Mouse (Mus musculus) cerebellum, postnatal 4 days (tissue): ENCODE data around the gene Bpifa5.
"Not testable (repeated sequence)": the region's sequence is repeated elsewhere in the genome, so short reads cannot be mapped to it uniquely, and the experiment has no call there.

Experiments used
- DNase-seq, 2 experiments: peaks; one replicate each; pipeline ENCODE4 v3.0.0; 2022; ENCODE audit warnings: low spot score in 2 of 2, mixed read lengths in 1 of 2

The Bpifa5 gene

DNA sequence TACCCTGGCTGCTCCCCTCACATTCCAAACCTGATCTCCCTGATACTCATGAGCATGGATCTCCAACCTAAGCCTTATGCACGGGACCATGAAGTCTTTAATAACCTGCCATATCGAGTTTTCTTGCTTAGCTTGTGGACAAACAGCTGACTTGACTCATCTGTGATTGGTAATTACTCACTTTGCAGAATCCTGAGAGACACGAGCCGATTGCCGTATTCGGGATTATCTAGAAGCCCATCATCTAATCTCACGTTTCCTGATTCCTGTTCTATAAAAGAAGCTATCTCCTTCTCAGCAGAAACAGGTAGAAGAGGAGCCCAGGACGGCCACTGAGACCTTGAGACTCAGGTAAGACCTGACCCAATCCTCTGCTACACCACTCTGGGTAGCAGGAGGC is at the start of gene Bpifa5:
Gene Bpifa5, plus strand, starts transcription at position 301 of the 400 bp plus-strand sequence.
- no peak for DNase-seq

GRCm38 (mm10) chr2:154117381-154117780 is 45.0 kb upstream of the Bpifa5 start:
- DNase-seq, result no peak

GRCm38 (mm10) chr2:154130120-154130519 is 32.3 kb upstream of the Bpifa5 start, which contains the start of gene Bpifa3:
Bpifa3 (plus strand) TSS chr2:154130336.
- DNase-seq, result no peak

DNA sequence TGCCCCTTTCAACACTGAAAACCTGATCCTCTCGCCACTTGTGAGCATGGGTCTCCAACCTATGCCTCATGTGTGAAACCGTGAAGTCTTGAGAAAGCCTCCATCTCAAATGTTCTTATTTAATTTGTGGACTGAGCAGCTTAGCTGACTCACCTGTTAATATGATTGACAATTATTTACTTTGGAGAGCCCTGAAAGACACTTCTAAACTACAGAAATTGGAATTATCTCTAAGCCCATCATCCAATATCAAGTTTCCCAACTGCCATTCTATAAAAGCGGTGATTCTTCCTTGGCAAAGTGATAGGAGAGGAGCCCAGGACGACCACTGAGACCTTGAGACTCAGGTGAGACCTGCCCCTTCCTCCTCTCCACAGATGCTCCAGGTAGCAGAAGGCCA is 19.8 kb upstream of the Bpifa5 start, which contains the start of gene Bpifa1:
Gene Bpifa1, plus strand, starts transcription at position 301 of the 400 bp plus-strand sequence.
- DNase-seq, result no peak

DNA sequence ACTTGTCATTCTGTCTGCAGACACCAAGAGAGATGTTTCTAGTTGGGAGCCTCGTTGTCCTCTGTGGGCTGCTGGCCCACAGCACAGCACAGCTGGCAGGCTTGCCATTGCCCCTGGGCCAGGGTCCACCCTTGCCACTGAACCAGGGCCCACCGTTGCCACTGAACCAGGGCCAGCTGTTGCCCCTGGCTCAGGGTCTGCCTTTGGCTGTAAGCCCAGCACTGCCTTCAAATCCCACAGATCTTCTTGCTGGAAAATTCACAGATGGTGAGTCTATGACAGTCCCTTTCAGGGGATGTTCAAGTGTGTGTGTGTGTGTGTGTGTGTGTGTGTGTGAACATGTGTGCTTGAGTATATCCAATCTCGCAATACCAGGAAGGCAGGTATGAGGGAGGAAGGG is 18.7 kb upstream of the Bpifa5 start:
- peak in 1 of 2 experiments; percentile 69 for DNase-seq

DNA sequence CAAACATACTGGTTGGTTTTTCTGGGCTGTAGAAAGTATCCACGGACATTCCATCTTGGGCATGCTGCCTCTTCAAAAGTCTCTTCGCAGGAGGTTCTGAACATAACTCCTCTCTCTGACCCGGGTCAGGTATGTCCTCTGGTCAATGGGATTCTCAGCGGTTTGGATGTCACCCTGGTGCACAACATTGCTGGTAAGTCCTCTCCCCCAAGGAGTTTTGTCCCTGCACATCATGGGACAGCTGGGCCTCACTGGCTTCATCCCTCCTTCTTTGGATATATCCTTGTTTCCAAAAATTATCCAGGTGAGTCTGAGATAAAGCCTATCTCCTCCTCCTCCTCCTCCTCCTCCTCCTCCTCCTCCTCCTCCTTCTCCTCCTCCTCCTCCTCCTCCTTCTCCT is 14.9 kb upstream of the Bpifa5 start:
- no peak for DNase-seq

DNA sequence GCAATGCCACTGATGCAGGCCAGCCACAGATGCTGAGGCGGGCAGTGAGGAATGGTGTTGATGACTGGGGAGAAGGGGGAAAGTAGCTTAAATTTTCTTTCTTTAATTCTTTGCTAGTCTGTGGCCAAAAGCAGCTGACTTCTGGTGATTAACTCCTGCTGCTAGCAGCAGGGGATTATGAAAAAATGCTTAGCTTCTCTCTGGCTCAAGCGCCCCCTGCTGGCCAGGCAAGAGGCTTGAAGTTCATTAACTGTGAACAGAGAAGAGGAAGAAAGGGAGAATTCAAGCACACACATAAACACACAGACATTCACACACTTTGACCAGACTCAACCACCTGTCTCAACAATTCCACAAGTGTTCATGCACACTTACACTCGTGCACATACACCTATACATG is 4.0 kb upstream of the Bpifa5 start:
- peak in 1 of 2 experiments; percentile 27 for DNase-seq

DNA sequence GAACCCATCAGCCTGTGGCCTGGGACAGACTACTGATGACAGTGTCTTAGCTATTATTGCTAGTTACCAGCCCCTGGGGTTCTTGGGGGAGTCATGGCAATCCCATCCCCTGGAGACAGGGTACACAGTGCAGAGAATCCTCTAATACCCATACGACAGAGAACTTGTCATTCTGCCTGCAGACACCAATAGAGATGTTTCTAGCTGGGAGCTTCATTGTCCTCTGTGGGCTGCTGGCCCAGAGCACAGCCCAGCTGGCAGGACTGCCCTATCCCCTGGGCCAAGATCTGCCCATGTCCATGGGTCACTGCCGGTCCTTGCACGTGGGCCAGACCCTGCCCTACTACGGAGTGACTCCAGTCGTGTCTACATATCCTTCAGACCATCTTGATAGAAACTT is 899 bp downstream of the Bpifa5 start:
- DNase-seq, result peak in 1 of 2 experiments; percentile 14

DNA sequence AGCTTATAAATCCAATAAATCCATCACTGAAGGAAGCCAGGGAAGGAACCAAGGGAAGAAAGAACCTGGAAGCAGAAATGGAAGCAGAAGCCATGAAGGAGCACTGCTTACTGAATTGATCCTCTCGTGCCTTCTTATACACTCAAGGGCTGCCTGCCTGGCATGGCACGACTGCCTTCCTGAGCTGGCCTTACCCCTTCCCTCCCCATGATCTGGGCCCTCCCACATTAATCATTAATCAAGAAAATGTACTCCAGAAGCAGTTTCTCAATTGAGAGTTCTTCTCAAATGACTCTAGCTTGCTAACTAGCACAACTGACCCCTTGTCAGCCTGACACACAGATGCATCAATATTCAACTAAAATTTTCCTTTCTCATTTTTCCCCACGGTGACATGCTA is 6.8 kb downstream of the Bpifa5 start:
- no peak for DNase-seq

- DNase-seq, result no peak
These were observed 9.2 kb downstream of the Bpifa5 start for GRCm38 (mm10) chr2:154171621-154172020.

DNA sequence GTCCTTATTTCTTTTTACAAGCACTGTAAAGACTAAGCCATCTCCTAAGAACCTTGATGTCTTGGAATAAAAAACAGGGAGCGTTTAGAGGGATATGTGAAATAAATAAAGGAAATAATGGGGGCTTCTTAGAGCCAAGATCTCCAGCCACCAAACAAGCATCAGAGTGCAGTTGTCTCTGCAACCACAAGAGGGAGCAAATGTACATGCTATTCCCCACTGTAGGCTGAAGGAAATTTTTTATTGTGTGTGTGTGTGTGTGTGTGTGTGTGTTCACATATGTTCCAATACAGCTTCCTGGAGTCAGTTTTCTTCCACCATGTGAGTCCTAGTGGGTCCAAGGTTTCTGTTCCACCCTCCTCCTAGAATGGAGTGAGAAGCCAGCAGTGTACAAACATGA is 10.9 kb downstream of the Bpifa5 start:
- peak in 1 of 2 experiments; percentile 20 for DNase-seq

- not testable (repeated sequence) for DNase-seq
These were observed 19.5 kb downstream of the Bpifa5 start for GRCm38 (mm10) chr2:154181900-154182299.

DNA sequence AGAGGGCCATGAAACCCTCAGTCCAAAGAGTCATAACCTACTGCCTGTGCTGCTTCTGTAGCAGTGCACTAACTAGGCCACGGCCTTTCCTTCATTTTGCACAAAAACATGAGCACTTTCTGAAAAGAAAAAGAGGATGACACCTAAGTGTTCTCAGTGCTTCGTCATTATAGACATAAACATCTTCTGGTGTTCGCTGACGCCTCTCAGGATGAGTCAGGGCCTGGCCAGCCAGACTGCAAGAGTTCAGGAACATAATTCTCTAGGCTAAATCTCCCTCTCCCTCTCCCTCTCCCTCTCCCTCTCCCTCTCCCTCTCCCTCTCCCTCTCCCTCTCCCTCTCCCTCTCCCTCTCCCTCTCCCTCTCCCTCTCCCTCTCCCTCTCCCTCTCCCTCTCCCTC is 20.7 kb downstream of the Bpifa5 start:
- DNase-seq, result not testable (repeated sequence)

DNA sequence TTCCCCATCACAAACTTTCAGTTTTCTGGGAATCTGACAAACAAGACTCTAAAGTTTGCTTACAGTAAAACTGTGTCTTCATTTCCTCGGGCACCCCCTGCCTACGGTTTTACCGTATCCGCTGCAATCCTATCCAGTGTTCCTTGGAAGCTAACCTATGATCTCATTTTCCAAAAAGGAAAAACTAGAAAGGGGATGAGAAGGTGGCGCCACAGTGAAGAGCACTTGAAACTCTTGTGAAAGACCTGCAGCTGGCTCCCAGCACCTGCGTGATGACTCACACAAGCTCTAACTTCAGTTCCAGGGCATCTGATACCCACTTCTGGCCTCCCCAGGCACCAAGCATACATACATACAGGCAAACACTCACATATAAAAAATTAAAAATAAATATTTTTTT is 22.9 kb downstream of the Bpifa5 start:
- DNase-seq, result no peak

- DNase-seq, result no peak
These were observed 23.3 kb downstream of the Bpifa5 start for GRCm38 (mm10) chr2:154185748-154186147.

DNA sequence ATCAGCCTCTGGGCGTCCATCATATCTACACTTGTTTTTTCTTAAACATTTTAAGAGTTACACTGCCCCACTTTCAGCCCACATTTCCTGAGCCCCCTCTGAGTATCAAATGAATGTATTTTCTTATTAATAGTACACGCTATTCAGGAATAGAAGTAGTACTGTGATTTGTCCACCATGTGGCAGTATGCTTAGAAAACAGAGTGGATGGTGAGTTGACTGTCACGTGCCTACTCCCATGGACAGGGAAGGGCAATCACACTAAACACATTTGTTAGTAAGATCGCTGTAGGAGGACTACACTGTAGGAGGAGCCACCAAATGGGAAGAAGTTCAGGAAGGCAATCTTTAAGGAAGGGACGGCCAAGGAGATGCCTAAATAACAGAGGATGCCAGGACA is 25.1 kb downstream of the Bpifa5 start:
- DNase-seq, result no peak

- DNase-seq, result no peak
These were observed 27.5 kb downstream of the Bpifa5 start for GRCm38 (mm10) chr2:154189877-154190434.

GRCm38 (mm10) chr2:154190546-154191258 is 28.3 kb downstream of the Bpifa5 start, which contains the start of gene Bpifb1:
Bpifb1 (plus strand) TSS chr2:154190818.
- DNase-seq, result no peak

DNA sequence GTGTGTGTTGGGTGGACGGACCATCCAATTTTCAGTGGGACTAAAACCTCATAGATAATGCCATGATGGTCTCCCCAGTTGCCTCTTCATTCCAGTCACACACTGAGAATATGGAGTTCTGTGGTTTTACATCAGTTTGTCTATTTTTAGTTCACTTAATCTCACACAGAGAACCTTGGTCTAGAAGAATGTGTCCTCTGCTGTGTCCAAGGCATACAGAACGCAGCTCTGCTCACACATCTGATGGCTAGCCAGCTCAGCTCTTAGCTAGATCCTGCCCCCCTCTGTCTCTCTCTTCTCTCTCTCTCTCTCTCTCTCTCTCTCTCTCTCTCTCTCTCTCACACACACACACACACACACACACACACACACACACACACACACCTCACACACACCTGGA is 29.7 kb downstream of the Bpifa5 start:
- DNase-seq, result no peak

- DNase-seq, result no peak
These were observed 30.7 kb downstream of the Bpifa5 start for GRCm38 (mm10) chr2:154193071-154193470.

- no peak for DNase-seq
These were observed 31.6 kb downstream of the Bpifa5 start for GRCm38 (mm10) chr2:154193994-154194504.

- no peak for DNase-seq
These were observed 34.6 kb downstream of the Bpifa5 start for GRCm38 (mm10) chr2:154197036-154197435.

DNA sequence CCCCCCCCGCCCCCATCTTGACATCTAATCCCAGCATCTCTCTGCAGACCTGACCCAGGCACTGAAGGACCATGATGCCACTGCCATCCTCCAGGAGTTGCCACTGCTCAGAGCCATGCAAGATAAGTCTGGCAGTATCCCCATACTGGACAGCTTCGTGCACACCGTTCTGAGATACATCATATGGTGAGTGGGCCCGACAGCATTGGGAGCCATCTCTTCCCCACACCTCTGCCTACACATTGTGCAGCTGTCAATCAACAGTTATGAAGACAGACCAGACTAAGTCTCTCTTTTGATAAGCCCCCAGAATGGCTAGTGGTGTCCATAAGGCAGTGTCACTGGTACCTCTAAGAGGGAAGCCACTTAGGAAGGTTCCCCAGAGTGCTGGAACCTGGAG is 42.2 kb downstream of the Bpifa5 start:
- no peak for DNase-seq
